8 mouse cellular contexts compared by ENCODE assay signal in genomic region chr5:107403947-107404684, GRCm38 (mm10). TPM values are rescaled to one million over a fixed set of nuclear protein-coding genes. Genes with fewer than 3 reads are reported as not detected.
A peak's percentile ranks its signal among the peaks of the same experiment; 100 is the strongest.
DNase-seq lines count a peak whose midpoint lies in the region; ATAC-seq and TF ChIP-seq lines count a peak whose summit lies in the region.

No protein-coding gene starts in this region.

- TF ChIP-seq CTCF in heart, adult 2 months (IDR thresholded peaks at IDR 0.05): no peak

- H3K4me2 ChIP-seq in heart, embryonic 13.5 days: peak overlapping the region; percentile 98
- H3K4me2 ChIP-seq in neural tube, embryonic 12.5 days (replicated peaks): peak overlapping the region; percentile 98

- H3K36me3 ChIP-seq in heart, embryonic 13.5 days: no peaks in the 10 kb centered on the region
- no peaks in the 10 kb centered on the region for H3K36me3 ChIP-seq in heart, adult 2 months (ENCODE audit: control insufficient read depth, insufficient read depth, low read length)
- H3K36me3 ChIP-seq in ES-E14 (ENCODE audit: control insufficient read depth, insufficient read depth, low read length, poor library complexity, severe bottlenecking): no peaks in the 10 kb centered on the region
- no peaks in the 10 kb centered on the region for H3K36me3 ChIP-seq in forebrain, embryonic 10.5 days (replicated peaks)
- no peaks in the 10 kb centered on the region for H3K36me3 ChIP-seq in neural tube, embryonic 12.5 days

- WGBS in heart, embryonic 13.5 days: 29% methylated on average over 12 of the region's 12 CpGs
- 21% methylated on average over 12 of the region's 12 CpGs for WGBS in heart, adult 2 months
- 37% methylated on average over 12 of the region's 12 CpGs for WGBS in forebrain, embryonic 10.5 days
- WGBS in neural tube, embryonic 12.5 days: 30% methylated on average over 12 of the region's 12 CpGs

- H3K27me3 ChIP-seq in heart, embryonic 13.5 days (replicated peaks): peaks cover 47% of the 10 kb centered on the region
- peaks cover 4% of the 10 kb centered on the region; the same call in 1 of the 2 replicates for H3K27me3 ChIP-seq in heart, adult 2 months (ENCODE audit: control insufficient read depth, insufficient read depth, low read length)
- peaks cover 54% of the 10 kb centered on the region for H3K27me3 ChIP-seq in forebrain, embryonic 10.5 days (ENCODE audit: poor library complexity, severe bottlenecking)
- H3K27me3 ChIP-seq in neural tube, embryonic 12.5 days (replicated peaks): peaks cover 27% of the 10 kb centered on the region

- no peak for TF ChIP-seq POLR2A in heart, adult 2 months (IDR thresholded peaks at IDR 0.05; ENCODE audit: insufficient read depth, low read depth, low read length)

- peaks cover 12% of the 10 kb centered on the region for H3K4me1 ChIP-seq in heart, embryonic 13.5 days
- H3K4me1 ChIP-seq in heart, adult 2 months (ENCODE audit: control insufficient read depth, insufficient read depth, low read length): no peaks in the 10 kb centered on the region; the same call in 1 of the 2 replicates
- peaks cover 0 to 2% of the 10 kb centered on the region in 2 experiments; a peak in 1 of 4 replicates for H3K4me1 ChIP-seq in ES-E14 (ENCODE audit: control insufficient read depth in 2 of 2, insufficient read depth in 2 of 2, low read length in 2 of 2, poor library complexity in 1 of 2)
- peaks cover 22% of the 10 kb centered on the region for H3K4me1 ChIP-seq in forebrain, embryonic 10.5 days
- H3K4me1 ChIP-seq in neural tube, embryonic 12.5 days: 0 out of 2 replicates have a peak, but pooled peaks cover 4% of the 10 kb centered on the region

- intact Hi-C loops in heart, adult 2 months (cut with DNase I): no loop called here

- no peak overlapping the region for H3K27ac ChIP-seq in heart, embryonic 13.5 days (replicated peaks)
- no peak overlapping the region for H3K27ac ChIP-seq in heart, adult 2 months
- no peak overlapping the region for H3K27ac ChIP-seq in ES-E14 (ENCODE audit: insufficient read depth, low read depth, low read length, poor library complexity, severe bottlenecking)
- peak overlapping the region; percentile 82 for H3K27ac ChIP-seq in forebrain, embryonic 10.5 days
- no peak overlapping the region for H3K27ac ChIP-seq in neural tube, embryonic 12.5 days

- no peak for DNase-seq in heart, adult 2 months
- no peak for DNase-seq in ES-E14 (ENCODE audit: low read depth, low spot score)
- DNase-seq in forebrain, embryonic 10.5 days (ENCODE audit: extremely low spot score, low spot score): no peak
- peak; percentile 73 for DNase-seq in layer of hippocampus, adult 9-11 months
- DNase-seq in gastrocnemius, postnatal 25 days: no peak
- DNase-seq in lung, postnatal 10 days: no peak

- no peak for ATAC-seq in heart, embryonic 13.5 days (ENCODE audit: extremely low read depth, insufficient number of reproducible peaks, low FRiP score, low TSS enrichment)
- ATAC-seq in neural tube, embryonic 12.5 days (ENCODE audit: low FRiP score, low read depth): no peak

- no peaks in the 10 kb centered on the region for H3K9me3 ChIP-seq in heart, embryonic 13.5 days
- no peaks in the 10 kb centered on the region for H3K9me3 ChIP-seq in ES-E14 (ENCODE audit: control insufficient read depth, insufficient read depth, low read depth, low read length)
- no peaks in the 10 kb centered on the region for H3K9me3 ChIP-seq in forebrain, embryonic 10.5 days
- H3K9me3 ChIP-seq in neural tube, embryonic 12.5 days: no peaks in the 10 kb centered on the region

- H3K9ac ChIP-seq in heart, embryonic 13.5 days: peak overlapping the region; percentile 70
- no peak overlapping the region; the same call in 1 of the 2 replicates for H3K9ac ChIP-seq in heart, adult 2 months (ENCODE audit: low read depth, low read length)
- peak overlapping the region; percentile 74; the same call in 1 of the 2 replicates for H3K9ac ChIP-seq in ES-E14 (ENCODE audit: insufficient read depth, low read depth, low read length, poor library complexity, severe bottlenecking)
- H3K9ac ChIP-seq in neural tube, embryonic 12.5 days: peak overlapping the region; percentile 61; the same call in 1 of the 2 replicates

- in situ Hi-C loops in ES-E14 (cut with MboI; ENCODE audit: low sequenced_read_pairs in 2 of 2, unreplicated experiment in 2 of 2): no loop called here

- no peak for TF ChIP-seq EP300 in heart, adult 2 months (IDR thresholded peaks at IDR 0.05; ENCODE audit: insufficient read depth, low read depth, low read length)

- H3K79me2 ChIP-seq in heart, adult 2 months (replicated peaks; ENCODE audit: control insufficient read depth, insufficient read depth, low read length): no peaks in the 10 kb centered on the region

- H3K4me3 ChIP-seq in heart, embryonic 13.5 days: peak overlapping the region; percentile 67
- no peak overlapping the region; the same call in 1 of the 2 replicates for H3K4me3 ChIP-seq in heart, adult 2 months
- H3K4me3 ChIP-seq in ES-E14 (ENCODE audit: insufficient read depth in 1 of 2, low read depth in 1 of 2, low read length in 2 of 2, poor library complexity in 1 of 2, severe bottlenecking in 1 of 2): peak overlapping the region; percentile 68 to 78
- H3K4me3 ChIP-seq in forebrain, embryonic 10.5 days: peak overlapping the region; percentile 68
- peak overlapping the region; percentile 58 for H3K4me3 ChIP-seq in neural tube, embryonic 12.5 days

TF ChIP-seq in ES-E14, 5 proteins besides CTCF, POLR2A, EP300 and RAD21:
- TF ChIP-seq CHD2 (IDR thresholded peaks at IDR 0.05; ENCODE audit: low read depth, low read length) (no peak), ZC3H11A (IDR thresholded peaks at IDR 0.05; ENCODE audit: borderline replicate concordance, low read depth, low read length) (no peak), MAFK (IDR thresholded peaks at IDR 0.05; ENCODE audit: insufficient read depth, low read depth, low read length) (no peak), ZNF384 (IDR thresholded peaks at IDR 0.05; ENCODE audit: low read depth, low read length) (no peak), HCFC1 (IDR thresholded peaks at IDR 0.05; ENCODE audit: borderline replicate concordance, insufficient read depth, low read length) (no peak)

RNA-seq across cellular contexts. Expression of gene Ephx4, which starts 1.6 kb away (rescaled TPM):
- polyA plus RNA-seq in heart, embryonic 13.5 days (2015; fragmentation: Nextera tagmentation; extraction: Ambion mirVana): 0.41 and 0.68 TPM in 2 replicates
- under 1 TPM; 0.23 to 0.26 TPM for total RNA-seq in heart, adult 2 months (2021)
- polyA plus RNA-seq in heart, adult 2 months (2012; rRNA removed): 0.35 and 0.45 TPM in 2 replicates
- total RNA-seq in ES-E14 (2012; rRNA removed): 0.26 and 1.1 TPM in 2 replicates
- 0.68 and 0.75 TPM in 2 replicates for polyA plus RNA-seq in forebrain, embryonic 10.5 days (2016; fragmentation: Nextera tagmentation; extraction: Ambion mirVana)
- polyA plus RNA-seq in neural tube, embryonic 12.5 days (2016; fragmentation: Nextera tagmentation; extraction: Ambion mirVana): 1.5 TPM in 2 replicates
- under 1 TPM; 0.64 to 0.75 TPM for total RNA-seq in gastrocnemius, postnatal 25 days (2021)

RNA-seq across cellular contexts. Expression of gene Lpcat2b, which starts 27.2 kb away (rescaled TPM):
- not detected in 2 replicates for polyA plus RNA-seq in heart, embryonic 13.5 days (2015; fragmentation: Nextera tagmentation; extraction: Ambion mirVana)
- not detected for total RNA-seq in heart, adult 2 months (2021)
- polyA plus RNA-seq in heart, adult 2 months (2012; rRNA removed): 0.04 and 0.06 TPM in 2 replicates
- total RNA-seq in ES-E14 (2012; rRNA removed): not detected in 2 replicates
- not detected in 2 replicates for polyA plus RNA-seq in forebrain, embryonic 10.5 days (2016; fragmentation: Nextera tagmentation; extraction: Ambion mirVana)
- not detected in 2 replicates for polyA plus RNA-seq in neural tube, embryonic 12.5 days (2016; fragmentation: Nextera tagmentation; extraction: Ambion mirVana)
- not detected for total RNA-seq in gastrocnemius, postnatal 25 days (2021)

RNA-seq across cellular contexts. Expression of gene Btbd8, which starts 33.7 kb away (rescaled TPM):
- polyA plus RNA-seq in heart, embryonic 13.5 days (2015; fragmentation: Nextera tagmentation; extraction: Ambion mirVana): 2.8 and 3.7 TPM in 2 replicates
- 1 to 10 TPM; 5.1 to 5.6 TPM for total RNA-seq in heart, adult 2 months (2021)
- 0.90 and 1.2 TPM in 2 replicates for polyA plus RNA-seq in heart, adult 2 months (2012; rRNA removed)
- total RNA-seq in ES-E14 (2012; rRNA removed): 4.0 and 5.4 TPM in 2 replicates
- 4.0 and 4.2 TPM in 2 replicates for polyA plus RNA-seq in forebrain, embryonic 10.5 days (2016; fragmentation: Nextera tagmentation; extraction: Ambion mirVana)
- polyA plus RNA-seq in neural tube, embryonic 12.5 days (2016; fragmentation: Nextera tagmentation; extraction: Ambion mirVana): 8.8 and 9.3 TPM in 2 replicates
- total RNA-seq in gastrocnemius, postnatal 25 days (2021): 10 to 100 TPM in 1 of 2 experiments, 1 to 10 TPM in 1; 8.7 to 10.8 TPM
